14 mouse cellular contexts compared by ENCODE assay signal in the genomic region with DNA sequence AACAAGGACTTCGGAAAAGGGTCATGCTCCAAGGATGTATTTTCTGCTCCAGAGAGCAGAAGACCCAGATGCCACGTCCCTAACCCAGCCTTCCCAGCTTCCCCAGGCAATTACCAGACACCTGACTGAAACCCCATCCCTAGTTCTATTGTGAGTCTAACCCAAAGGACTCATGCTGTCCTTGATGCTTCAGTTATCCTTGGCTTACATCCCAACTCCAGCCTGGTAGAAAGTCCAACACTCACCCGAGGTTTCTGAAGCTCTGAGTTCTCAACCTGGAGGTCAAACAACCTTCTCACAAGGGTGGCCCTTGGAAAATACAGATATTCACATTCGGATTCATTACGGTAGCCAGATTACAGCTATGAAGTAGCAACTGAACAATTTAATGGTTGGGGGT. TPM values are rescaled to one million over a fixed set of nuclear protein-coding genes. Genes with fewer than 3 reads are reported as not detected.
"Had no signal": no experiment of that assay in that cellular context is flagged by ENCODE, and none has a peak within 500 bp of the region (broad histone marks: within the 10 kb centered on the region; RNA-seq: fewer than 3 reads in every experiment).

No protein-coding gene starts in this region.

- DNase-seq: forebrain, postnatal 0 days; gastrocnemius, postnatal 14 days; gastrocnemius, postnatal 36 days; heart, adult 18-20 months; heart, postnatal 10 days; heart, postnatal 36 days; kidney, adult 11 months; kidney, postnatal 10 days; kidney, postnatal 25 days; layer of hippocampus, adult 9-11 months; layer of hippocampus, postnatal 36 days; left cerebral cortex, postnatal 4 days had no signal

RNA-seq across cellular contexts. Expression of a gene that starts 40.6 kb away (rescaled TPM):
- total RNA-seq: hematopoietic stem cell, adult 5-6 weeks; liver, adult 2 months had no signal
